Mouse (Mus musculus): ENCODE results near the gene 5730596B20Rik. TPM values are rescaled to one million over a fixed set of nuclear protein-coding genes. Genes with fewer than 3 reads are reported as not detected.

The 5730596B20Rik gene
- total RNA-seq, 2 experiments from 2014 or later = not detected

DNA sequence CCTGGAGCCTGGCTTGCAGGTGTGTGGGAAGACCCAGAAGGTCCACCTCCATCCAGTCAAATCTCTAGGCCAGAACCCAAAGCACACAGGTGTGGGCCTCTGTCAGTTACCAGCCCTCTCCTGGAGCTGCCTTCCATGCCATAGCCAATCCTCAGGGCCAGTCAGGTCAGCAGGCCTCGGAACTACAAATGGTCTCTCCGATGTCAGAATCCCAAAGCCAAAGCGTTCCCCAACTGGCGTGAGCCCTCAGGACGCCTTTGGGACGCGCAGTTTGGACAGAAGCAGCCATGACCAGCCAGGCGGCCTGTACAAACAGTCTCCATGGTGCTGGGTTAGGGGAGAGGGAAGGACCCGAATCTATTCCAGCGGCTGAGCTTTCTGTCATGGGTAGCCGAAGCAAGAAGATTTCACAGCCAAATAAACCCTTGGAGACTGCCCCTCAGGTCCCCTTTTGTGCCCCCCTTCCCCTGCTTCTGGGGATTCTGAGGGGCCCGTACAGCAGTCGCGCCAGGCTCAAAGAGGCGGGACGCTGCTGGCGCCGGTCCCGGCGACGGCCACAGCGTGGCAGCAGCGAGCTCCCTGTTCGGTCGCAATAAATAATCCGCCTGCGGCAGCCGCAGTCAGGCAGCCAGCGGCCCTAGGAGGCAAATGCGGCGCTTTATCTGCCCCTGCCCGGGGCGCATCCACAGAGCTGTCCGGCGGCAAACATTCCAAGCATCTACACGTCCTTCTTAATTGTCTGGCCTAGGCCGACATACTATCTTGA lies 34.1 kb downstream of the 5730596B20Rik start:
- DNase-seq (ENCODE audit: low spot score in 2 of 2) = peak; percentile 53 to 59

- no peak for DNase-seq (ENCODE audit: low spot score in 2 of 2)
Measured at GRCm38 (mm10) chr6:52211961-52212360, 34.7 kb downstream of the 5730596B20Rik start.

- DNase-seq (ENCODE audit: low spot score in 2 of 2) = no peak
Measured at GRCm38 (mm10) chr6:52212556-52213118, 35.3 kb downstream of the 5730596B20Rik start.

GRCm38 (mm10) chr6:52213119-52213986 lies 36.1 kb downstream of the 5730596B20Rik start, which contains the start of the genes Hoxa3 and Gm28308:
Hoxa3 (minus strand) TSS chr6:52213336.
Gm28308 (minus strand) TSS chr6:52213339.
- no peak for DNase-seq (ENCODE audit: low spot score in 2 of 2)

DNA sequence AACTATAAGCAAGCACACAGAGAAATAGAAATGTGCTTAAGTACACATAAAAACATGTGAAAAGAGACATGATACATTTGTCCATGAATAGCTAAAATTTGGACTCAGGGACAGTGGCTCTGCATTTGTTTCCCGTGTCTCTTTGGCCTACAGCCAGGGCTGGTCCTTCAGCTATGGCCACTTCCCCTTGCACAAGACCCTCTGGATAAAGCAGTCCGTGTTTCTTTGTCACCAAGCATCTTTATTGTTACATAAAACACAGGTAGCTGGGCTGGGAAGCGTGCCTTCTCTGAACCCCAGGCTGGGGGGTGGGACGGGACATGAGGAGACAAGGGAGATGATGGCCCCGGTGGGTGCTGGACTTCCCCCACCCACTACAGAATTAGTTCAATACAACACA lies 37.0 kb downstream of the 5730596B20Rik start:
- DNase-seq (ENCODE audit: low spot score in 2 of 2) = no peak

GRCm38 (mm10) chr6:52215070-52215469 lies 37.8 kb downstream of the 5730596B20Rik start:
- DNase-seq (ENCODE audit: low spot score in 2 of 2) = no peak

DNA sequence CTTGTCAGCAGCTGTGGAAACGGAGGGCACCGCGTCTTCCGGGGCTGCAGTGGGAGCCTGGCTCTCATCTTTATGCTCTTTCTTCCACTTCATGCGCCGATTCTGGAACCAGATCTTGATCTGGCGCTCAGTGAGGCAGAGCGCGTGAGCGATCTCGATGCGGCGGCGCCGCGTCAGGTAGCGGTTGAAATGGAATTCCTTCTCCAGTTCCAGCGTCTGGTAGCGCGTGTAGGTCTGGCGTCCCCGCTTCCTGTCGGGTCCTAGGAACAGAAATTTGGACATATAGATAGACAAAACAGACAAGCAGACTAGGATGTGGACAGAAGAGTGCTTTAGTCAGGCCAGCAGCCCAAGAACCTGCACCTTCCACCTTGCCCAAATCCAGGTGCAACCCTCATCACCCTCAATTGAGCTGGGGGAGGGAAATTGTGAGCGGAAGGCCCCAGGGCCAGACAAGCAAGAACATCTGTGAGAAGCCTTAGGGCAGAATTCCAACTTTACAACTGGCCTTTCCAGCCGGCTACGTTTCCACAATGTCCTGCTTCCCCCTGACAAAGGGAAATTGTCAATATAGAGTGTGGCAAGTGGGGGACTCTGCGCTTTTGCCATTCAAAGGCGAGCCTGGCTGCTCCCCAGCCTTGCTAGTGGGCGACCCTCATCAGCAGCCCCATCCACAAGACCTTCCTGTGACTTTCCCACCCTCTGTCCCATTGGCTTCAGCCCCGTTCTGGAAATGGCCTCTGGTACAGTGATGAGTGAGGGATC lies 38.7 kb downstream of the 5730596B20Rik start:
- DNase-seq (ENCODE audit: low spot score in 2 of 2) = no peak

GRCm38 (mm10) chr6:52216691-52217458 lies 39.6 kb downstream of the 5730596B20Rik start:
- no peak for DNase-seq (ENCODE audit: low spot score in 2 of 2)

DNA sequence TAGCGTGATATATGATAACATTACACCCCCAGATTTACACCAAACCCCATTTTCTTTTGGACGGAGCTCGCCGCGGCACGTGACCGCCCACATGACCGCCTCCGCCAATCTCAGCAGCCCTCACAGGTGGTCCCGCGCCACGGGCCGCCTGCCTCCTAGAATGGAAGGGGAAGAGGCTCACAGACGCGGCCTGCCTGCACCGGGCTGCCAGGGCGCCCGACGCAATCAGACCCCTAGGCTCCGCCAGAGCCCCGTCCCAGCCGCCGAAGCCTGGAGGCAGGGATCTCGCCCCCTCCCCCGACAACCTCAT lies 40.1 kb downstream of the 5730596B20Rik start:
- no peak for DNase-seq (ENCODE audit: low spot score in 2 of 2)

DNA sequence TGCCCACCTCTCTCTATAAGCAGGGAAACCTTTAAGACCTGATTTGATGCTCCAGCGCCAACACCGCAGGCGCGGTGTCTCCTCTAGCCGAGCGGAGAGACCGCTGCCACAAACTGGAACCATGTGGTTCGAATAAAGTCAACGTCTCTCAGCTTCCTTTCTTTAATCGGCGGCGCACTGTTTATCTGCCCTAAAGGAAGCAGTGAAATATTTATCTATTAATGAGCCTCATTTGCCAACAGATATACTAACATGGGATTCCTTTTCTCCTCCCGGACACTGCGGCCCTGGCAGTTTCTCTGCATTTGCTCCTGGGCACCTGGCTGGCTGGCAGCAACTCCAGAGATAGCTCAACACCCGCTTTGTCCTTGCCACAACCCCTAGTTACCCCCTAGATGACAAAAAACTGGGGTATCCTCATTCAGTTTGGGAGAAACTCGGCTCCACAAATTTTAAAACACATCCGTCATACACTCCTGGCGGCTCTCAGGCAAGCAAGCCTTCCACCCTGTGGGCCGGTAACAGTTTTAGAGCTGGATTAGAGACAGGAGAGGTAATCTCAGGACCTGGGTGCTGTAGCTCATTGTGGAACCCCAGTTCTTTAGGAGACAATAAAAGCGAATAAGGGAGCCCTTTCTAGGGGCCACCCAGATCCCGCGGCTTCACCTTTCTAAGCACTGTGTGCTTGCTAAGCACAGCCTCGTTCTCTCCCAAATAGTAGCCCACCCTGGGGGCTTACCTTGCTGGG lies 40.8 kb downstream of the 5730596B20Rik start:
- no peak for DNase-seq (ENCODE audit: low spot score in 2 of 2)

DNA sequence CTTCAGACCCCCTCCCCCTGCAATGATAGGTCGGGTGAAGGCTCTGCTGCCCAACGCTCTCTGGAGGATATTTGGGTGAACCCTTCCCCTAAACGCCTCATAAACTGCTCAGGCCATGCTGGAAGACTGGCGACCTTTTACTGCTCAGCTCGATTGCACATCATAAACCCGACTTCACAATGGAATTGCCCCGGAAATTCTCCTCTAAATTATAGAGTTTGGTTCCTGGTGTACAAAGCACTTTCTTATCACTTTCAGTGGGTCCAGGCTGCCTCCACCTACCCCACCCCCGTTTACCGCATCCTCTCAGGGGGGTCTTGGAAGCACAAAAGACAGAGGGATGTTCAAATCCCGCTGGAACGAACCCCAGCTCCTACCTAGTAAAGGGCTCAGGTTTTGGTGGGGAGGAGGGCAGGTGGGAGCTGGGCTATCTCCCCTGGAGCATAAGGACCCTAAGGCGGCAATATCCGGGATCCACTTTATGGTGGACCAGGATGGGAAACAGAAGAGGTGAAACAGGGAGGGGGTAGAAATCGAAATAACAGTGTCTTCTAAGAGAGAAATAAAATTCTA lies 41.4 kb downstream of the 5730596B20Rik start:
- no peak for DNase-seq (ENCODE audit: low spot score in 2 of 2)

DNA sequence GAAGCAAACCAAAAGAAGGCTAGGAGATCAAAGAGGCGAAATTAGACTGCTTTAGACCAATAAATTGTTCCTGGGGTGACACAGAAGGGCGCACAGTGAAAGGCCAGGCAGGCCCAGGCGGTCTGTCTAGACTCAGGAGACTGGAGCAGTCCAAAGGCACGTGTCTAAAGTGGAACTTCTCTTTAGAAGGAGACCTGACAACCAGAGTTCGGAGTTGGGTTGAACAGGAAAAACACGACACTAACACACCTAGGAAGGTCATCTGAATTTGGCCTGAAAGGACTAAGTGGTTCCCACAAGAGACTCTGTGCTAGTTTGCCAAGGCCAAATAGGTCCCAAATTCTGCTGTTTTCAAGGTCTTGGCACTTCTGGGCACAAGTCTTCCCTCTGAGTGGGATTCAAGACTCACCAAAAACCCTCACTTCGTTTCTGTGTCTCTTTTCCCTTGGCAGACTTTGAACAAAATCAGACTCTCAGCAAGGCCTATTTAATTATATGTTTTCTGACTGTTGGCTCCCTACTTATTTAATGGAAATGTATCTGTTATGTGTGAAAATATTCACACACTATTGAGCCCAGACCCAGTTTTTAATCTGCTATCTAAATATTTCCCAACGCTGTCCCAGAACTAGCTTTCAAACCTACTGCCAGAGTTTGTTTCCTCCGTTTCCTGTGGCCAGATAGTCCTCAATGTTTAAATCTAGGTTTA lies 42.1 kb downstream of the 5730596B20Rik start:
- no peak for DNase-seq (ENCODE audit: low spot score in 2 of 2)

DNA sequence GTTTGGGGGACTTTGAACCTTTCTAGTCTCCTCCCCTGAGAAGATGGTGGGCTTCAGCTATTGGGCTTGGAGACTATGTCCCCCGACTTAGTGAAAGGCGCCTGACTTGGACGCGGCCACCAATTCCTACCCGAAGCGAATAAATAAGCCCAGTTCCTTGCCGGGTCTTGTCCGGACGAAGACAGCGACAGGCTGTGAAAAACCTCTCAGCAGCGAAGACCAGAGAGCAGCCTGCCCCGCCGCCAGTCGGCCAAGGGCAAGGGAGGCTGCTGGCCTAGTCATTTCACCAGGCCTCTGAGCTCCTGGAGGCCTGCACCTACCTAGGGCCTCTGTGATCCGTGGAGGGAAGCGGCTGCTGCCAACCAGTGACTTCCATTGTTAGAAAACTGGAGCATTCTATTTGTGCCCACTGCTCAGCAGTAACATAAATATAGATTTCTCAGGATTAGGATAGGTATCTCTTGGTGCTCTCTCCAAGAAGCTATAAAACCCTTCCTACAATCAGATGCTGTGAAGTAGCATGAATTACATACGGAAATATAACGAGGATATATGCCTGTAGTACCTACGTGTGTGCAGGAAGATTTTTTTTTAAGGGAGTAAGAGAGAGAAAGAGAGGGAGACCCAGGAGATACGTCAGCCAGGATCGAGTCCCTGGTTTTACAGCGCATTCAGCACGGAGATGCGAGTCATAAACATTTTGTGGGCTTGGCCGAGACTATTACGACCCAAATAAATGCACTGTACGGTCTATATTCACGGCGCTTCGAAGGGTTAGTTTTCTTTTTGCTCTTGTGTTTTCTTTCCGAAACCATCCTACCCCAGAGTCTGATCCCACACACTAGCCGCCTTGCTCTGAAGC lies 42.9 kb downstream of the 5730596B20Rik start:
- DNase-seq (ENCODE audit: low spot score in 2 of 2) = no peak

DNA sequence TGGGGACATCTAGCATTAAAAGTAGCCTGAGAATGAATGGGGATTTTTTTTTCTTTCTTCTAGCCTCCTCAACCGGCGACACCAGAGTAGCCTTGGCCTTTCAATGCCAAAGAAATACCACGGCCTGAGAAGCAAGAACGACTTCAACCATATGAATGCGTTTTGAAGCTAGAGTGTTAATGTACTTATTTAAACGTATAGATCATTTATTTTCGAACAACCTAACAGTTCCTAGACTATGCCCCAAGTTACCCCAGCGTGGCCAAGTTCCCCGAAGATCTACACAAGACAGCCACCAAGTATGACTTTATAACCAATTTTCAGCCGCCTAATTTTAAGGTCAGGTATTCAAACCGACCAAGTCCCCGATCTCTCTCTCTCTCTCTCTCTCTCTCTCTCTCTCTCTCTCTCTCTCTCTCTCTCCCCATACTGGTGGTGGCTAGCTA lies 43.6 kb downstream of the 5730596B20Rik start:
- no peak for DNase-seq (ENCODE audit: low spot score in 2 of 2)

DNA sequence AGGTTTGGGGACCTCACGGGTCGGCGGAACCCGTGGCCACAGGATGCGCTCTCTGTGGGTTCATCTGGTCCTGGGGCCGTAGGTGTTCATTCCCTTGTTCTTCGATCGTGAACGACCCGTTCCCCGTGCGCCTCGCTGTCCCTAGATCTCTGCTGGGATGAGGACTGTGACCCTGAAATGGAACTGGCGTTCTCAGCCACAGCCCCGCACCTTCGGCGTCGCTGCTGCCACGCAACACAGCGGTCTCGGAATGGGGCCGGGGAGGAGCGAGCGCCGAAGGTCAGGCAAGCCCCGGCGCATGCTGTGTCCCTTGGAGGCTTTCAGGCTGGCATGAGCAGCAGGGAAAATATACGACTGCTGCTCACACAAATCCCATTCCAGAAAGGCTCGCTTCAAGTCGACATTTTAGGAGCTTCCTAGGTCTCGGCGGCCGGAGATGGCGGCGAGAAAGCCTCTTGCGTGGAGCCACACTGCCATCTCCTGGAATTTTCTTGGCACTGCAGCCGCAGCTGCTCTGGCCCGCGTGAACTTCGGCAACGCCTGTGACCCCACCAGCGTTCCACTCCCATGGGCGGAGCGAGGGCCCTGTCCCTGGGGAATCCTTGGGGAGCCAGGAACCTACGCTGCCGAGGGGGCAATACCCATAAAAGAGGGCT lies 44.2 kb downstream of the 5730596B20Rik start, which contains the start of gene Hoxa7:
Hoxa7 (minus strand) TSS at position 518 of the 656 bp plus-strand sequence.
- DNase-seq (ENCODE audit: low spot score in 2 of 2) = peak; percentile 77 to 80

DNA sequence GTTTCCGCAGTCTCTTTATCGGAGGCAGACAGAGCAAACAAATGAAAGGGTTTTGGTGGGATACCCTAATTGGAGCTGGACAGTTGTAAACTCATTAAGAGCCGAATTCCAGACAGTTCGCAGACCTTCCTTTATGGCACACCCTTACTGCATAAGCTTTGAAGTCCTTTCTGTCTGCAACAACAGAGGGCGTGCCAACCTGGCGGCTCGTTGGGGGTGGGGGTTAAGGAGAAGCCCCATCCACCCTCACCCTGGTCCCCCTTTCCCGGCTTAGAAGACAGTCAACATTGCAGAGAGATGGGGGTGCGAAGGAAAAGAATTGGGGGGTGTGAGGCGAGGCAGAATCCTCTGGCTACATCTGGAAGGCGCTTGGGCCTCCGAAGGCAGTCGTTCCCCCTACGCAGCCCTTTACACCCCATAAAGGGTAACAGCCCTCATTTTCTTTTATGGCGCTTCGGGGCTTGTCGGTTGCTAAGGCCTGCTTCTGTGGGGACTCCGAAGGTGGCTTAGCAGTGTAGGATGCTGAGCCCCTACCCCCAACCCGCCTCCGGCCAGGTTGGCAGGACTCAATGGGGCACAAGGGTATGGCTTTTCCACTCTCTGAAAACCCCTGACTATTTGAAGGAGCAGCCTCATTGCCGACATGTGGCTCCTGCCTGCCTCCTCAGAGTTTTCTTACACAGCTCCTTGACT lies 44.8 kb downstream of the 5730596B20Rik start:
- no peak for DNase-seq (ENCODE audit: low spot score in 2 of 2)
